Mouse (Mus musculus) ovary, postnatal 36 days (tissue): ENCODE data around the gene Bche.

Source experiments
- DNase-seq: peaks from one replicate; pipeline ENCODE4 v3.0.0; 2022; ENCODE audit warnings: low spot score, mixed read lengths

The Bche gene

GRCm38 (mm10) chr3:73708410-73708714, at the start of gene Bche:
Gene Bche (minus strand): TSS chr3:73708415.
- no peak for DNase-seq

GRCm38 (mm10) chr3:73741998-73742397, 33.8 kb upstream of the Bche start:
- no peak for DNase-seq

DNA sequence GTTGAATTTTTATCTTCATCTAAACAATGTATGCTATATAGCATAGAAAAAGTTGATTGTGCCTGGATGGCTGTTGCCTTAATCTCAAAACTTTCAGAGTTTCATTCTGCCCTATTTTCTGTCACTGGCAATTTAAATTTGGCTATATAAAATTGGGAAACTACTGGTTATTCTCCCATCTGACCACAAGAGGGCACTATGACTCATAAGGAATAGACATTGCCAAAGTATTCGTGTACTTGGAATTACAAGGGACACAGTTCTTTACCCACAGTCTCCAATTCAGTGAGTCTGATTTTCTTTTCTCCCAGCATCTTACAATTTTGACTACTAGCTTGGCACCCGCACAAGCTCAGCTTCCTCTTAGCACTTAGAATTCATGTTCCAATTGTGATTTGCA, 23.5 kb upstream of the Bche start:
- no peak for DNase-seq

- DNase-seq, result no peak
These were observed 21.3 kb upstream of the Bche start for GRCm38 (mm10) chr3:73729511-73729910.

- no peak for DNase-seq
These were observed 17.5 kb upstream of the Bche start for GRCm38 (mm10) chr3:73725711-73726110.

- no peak for DNase-seq
These were observed 16.7 kb upstream of the Bche start for GRCm38 (mm10) chr3:73724869-73725268.

GRCm38 (mm10) chr3:73717610-73718284, 9.5 kb upstream of the Bche start:
- DNase-seq, result no peak

GRCm38 (mm10) chr3:73709871-73710270, 1.7 kb upstream of the Bche start:
- no peak for DNase-seq

DNA sequence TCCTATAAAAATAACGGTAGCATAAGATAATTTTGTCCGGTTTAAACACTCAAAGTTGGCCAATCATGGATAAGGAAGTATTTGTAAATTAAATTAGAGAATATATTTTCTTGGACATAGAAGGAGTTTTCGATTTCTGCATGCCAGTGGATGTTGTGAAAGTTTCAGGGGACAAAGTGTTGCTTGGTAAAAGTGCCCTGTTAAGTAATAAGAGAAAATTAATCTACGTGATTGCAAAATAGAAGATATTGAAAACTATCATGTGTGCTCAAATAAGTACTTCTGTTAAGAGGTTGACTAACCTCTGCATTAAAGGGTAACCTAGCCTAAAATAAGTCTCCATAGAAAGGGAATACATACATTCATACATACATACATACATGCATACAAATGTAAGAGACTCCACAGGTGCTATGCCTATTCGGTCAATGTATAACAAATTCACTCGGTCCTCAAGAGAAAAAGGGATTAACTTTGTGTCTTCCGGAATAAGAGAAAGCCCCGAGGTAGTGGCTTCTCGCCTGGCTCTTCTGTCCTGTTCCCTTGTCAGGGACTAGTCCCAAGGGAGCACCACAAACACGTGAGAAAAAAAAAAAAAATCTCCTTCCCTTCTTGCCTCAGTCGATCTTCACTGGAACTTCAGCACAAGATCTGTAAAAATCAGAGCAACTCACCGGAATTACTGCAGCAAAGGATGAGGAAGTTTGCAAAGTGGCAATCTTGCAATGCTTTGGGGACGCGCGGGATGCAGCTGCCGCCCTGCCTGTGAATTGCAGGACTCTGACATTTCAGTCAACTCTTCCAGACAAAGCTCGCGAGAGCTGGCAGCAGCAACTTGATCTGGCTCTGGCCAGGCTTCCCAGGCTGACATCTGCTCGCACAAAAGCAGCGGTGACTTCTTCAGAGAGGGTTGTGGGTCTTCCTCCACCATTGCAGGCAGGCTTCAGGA, 480 bp downstream of the Bche start:
- peak; percentile 72 for DNase-seq

- no peak for DNase-seq
These were observed 1.7 kb downstream of the Bche start for GRCm38 (mm10) chr3:73706544-73706943.

DNA sequence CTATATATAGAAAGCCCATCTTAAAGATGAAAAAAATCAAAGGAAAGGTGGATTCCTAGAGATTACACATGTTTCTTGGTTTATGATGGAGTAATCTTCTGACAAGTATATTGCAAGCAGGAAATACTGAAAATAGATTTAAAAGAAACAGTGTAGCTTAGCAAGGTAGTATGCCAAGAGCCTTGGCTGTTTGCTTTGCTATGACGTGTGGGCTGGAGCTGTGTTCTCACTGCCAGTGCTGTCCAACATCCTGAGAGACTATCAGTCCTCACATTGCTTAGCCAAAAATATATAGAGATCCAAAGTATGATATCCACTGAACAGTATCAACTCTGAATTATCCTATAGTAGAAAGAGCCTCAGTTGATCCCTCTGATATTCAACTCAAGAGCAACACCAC, 9.3 kb downstream of the Bche start:
- no peak for DNase-seq

GRCm38 (mm10) chr3:73673333-73673732, 34.9 kb downstream of the Bche start:
- DNase-seq, result no peak

DNA sequence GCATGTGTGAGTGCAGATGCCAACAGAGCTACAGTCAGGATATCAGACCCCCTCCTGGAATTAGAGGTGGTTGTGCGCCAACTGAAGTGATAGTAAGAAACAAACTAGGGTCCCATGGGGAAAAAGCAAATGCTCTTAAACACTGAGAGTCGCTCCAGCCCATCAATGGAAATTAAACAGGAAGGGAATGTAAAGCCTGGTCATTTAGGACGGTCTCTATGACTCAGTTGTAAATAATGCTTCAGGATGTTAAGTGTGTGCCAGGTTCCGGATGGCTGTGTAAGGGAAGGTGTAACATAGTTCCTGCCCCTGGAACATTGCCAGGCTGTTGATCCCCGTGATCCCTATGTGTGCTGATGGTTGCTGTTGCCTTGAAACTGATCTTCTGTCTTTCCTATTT, 40.0 kb downstream of the Bche start:
- DNase-seq, result no peak

- DNase-seq, result no peak
These were observed 40.7 kb downstream of the Bche start for GRCm38 (mm10) chr3:73667245-73668131.

- DNase-seq, result no peak
These were observed 57.9 kb downstream of the Bche start for GRCm38 (mm10) chr3:73650281-73650680.

- no peak for DNase-seq
These were observed 61.2 kb downstream of the Bche start for GRCm38 (mm10) chr3:73647064-73647463.

GRCm38 (mm10) chr3:73611421-73611820, 96.8 kb downstream of the Bche start:
- DNase-seq, result no peak

GRCm38 (mm10) chr3:73591757-73592533, 116.3 kb downstream of the Bche start:
- DNase-seq, result no peak
